Mouse (Mus musculus): ENCODE results near the gene Cmc2. TPM values are rescaled to one million over a fixed set of nuclear protein-coding genes. Genes with fewer than 3 reads are reported as not detected.

The Cmc2 gene
- polyA plus RNA-seq, 2 experiments: 29.0 to 69.3 TPM

GRCm38 (mm10) chr8:116934976-116935375, 13.7 kb upstream of the Cmc2 start:
- WGBS: 95% methylated on average over 4 of the region's 4 CpGs
- peaks cover 67% of the 10 kb centered on the region for H3K36me3 ChIP-seq (ENCODE audit: control insufficient read depth, insufficient read depth, low read length)
- no peak overlapping the region for H3K4me3 ChIP-seq (replicated peaks; ENCODE audit: low read length)
- no peak for DNase-seq (ENCODE audit: low spot score)
- no peaks in the 10 kb centered on the region for H3K9me3 ChIP-seq (ENCODE audit: control insufficient read depth, low read length)
- H3K27me3 ChIP-seq (ENCODE audit: control insufficient read depth, insufficient read depth, low read length): no peaks in the 10 kb centered on the region
- no peaks in the 10 kb centered on the region for H3K4me1 ChIP-seq (ENCODE audit: control insufficient read depth, insufficient read depth, low read length)
- no peak overlapping the region for H3K4me2 ChIP-seq (replicated peaks; ENCODE audit: low read depth, low read length, severe bottlenecking)
- no peak overlapping the region for H3K27ac ChIP-seq (replicated peaks; ENCODE audit: low read depth, low read length)
- no peak for ATAC-seq (ENCODE audit: low FRiP score, low read depth)
- H3K9ac ChIP-seq (ENCODE audit: low read depth, low read length, severe bottlenecking): no peak overlapping the region
- no peak for TF ChIP-seq POLR2A (IDR thresholded peaks at IDR 0.05; ENCODE audit: borderline replicate concordance, extremely low read depth, insufficient read depth, insufficient read length)

- WGBS: 88% methylated on average over 5 of the region's 5 CpGs
- peaks cover 44% of the 10 kb centered on the region for H3K36me3 ChIP-seq (ENCODE audit: control insufficient read depth, insufficient read depth, low read length)
- DNase-seq (ENCODE audit: low spot score): no peak
- H3K4me2 ChIP-seq (replicated peaks; ENCODE audit: low read depth, low read length, severe bottlenecking): no peak overlapping the region
- no peak for ATAC-seq (ENCODE audit: low FRiP score, low read depth)
- H3K4me1 ChIP-seq (ENCODE audit: control insufficient read depth, insufficient read depth, low read length): no peaks in the 10 kb centered on the region
- H3K4me3 ChIP-seq (replicated peaks; ENCODE audit: low read length): no peak overlapping the region
- no peaks in the 10 kb centered on the region for H3K27me3 ChIP-seq (ENCODE audit: control insufficient read depth, insufficient read depth, low read length)
- no peaks in the 10 kb centered on the region for H3K9me3 ChIP-seq (ENCODE audit: control insufficient read depth, low read length)
- no peak overlapping the region for H3K27ac ChIP-seq (replicated peaks; ENCODE audit: low read depth, low read length)
- H3K9ac ChIP-seq (ENCODE audit: low read depth, low read length, severe bottlenecking): no peak overlapping the region
- TF ChIP-seq POLR2A (IDR thresholded peaks at IDR 0.05; ENCODE audit: borderline replicate concordance, extremely low read depth, insufficient read depth, insufficient read length): no peak
These were observed 7.3 kb upstream of the Cmc2 start for GRCm38 (mm10) chr8:116928588-116928987.

- Histone ChIP-seq H3K4me1 (ENCODE audit: control insufficient read depth, insufficient read depth, low read length) (no peaks in the 10 kb centered on the region), H3K9me3 (ENCODE audit: control insufficient read depth, low read length) (no peaks in the 10 kb centered on the region), H3K9ac (ENCODE audit: low read depth, low read length, severe bottlenecking) (no peak overlapping the region), H3K36me3 (ENCODE audit: control insufficient read depth, insufficient read depth, low read length) (peaks cover 38% of the 10 kb centered on the region), H3K4me2 (replicated peaks; ENCODE audit: low read depth, low read length, severe bottlenecking) (no peak overlapping the region), H3K27me3 (ENCODE audit: control insufficient read depth, insufficient read depth, low read length) (no peaks in the 10 kb centered on the region), H3K27ac (replicated peaks; ENCODE audit: low read depth, low read length) (no peak overlapping the region), H3K4me3 (replicated peaks; ENCODE audit: low read length) (no peak overlapping the region)
- 82% methylated on average over 9 of the region's 9 CpGs for WGBS
- ATAC-seq (ENCODE audit: low FRiP score, low read depth) (no peak), DNase-seq (ENCODE audit: low spot score) (no peak)
- no peak for TF ChIP-seq POLR2A (IDR thresholded peaks at IDR 0.05; ENCODE audit: borderline replicate concordance, extremely low read depth, insufficient read depth, insufficient read length)
These were observed 6.6 kb upstream of the Cmc2 start for GRCm38 (mm10) chr8:116927880-116928279.

GRCm38 (mm10) chr8:116923526-116923925, 2.3 kb upstream of the Cmc2 start:
- 91% methylated on average over 8 of the region's 8 CpGs for WGBS
- ATAC-seq (ENCODE audit: low FRiP score, low read depth): no peak
- H3K4me3 ChIP-seq (replicated peaks; ENCODE audit: low read length): no peak overlapping the region

GRCm38 (mm10) chr8:116922060-116922757, 954 bp upstream of the Cmc2 start:
- ATAC-seq (ENCODE audit: low FRiP score, low read depth): no peak
- Histone ChIP-seq H3K4me2 (replicated peaks; ENCODE audit: low read depth, low read length, severe bottlenecking) (peak overlapping the region; percentile 73), H3K27ac (replicated peaks; ENCODE audit: low read depth, low read length) (0 out of 2 replicates have a peak overlapping the region, but pooled peaks have one; percentile 64), H3K4me1 (ENCODE audit: control insufficient read depth, insufficient read depth, low read length) (peaks cover 4% of the 10 kb centered on the region), H3K27me3 (ENCODE audit: control insufficient read depth, insufficient read depth, low read length) (no peaks in the 10 kb centered on the region), H3K9me3 (ENCODE audit: control insufficient read depth, low read length) (no peaks in the 10 kb centered on the region), H3K4me3 (replicated peaks; ENCODE audit: low read length) (peak overlapping the region; percentile 74), H3K36me3 (ENCODE audit: control insufficient read depth, insufficient read depth, low read length) (peaks cover 12% of the 10 kb centered on the region; the same call in 1 of the 2 replicates), H3K9ac (ENCODE audit: low read depth, low read length, severe bottlenecking) (peak overlapping the region; percentile 77)
- DNase-seq (ENCODE audit: low spot score): no peak
- TF ChIP-seq POLR2A (IDR thresholded peaks at IDR 0.05; ENCODE audit: borderline replicate concordance, extremely low read depth, insufficient read depth, insufficient read length): no peak
- WGBS: 21% methylated on average over 17 of the region's 17 CpGs

More at GRCm38 (mm10) chr8:116923526-116923925, 2.3 kb upstream of the Cmc2 start:
- H3K27me3 ChIP-seq (ENCODE audit: control insufficient read depth, insufficient read depth, low read length): no peaks in the 10 kb centered on the region
- no peak overlapping the region for H3K27ac ChIP-seq (replicated peaks; ENCODE audit: low read depth, low read length)
- H3K9ac ChIP-seq (ENCODE audit: low read depth, low read length, severe bottlenecking): no peak overlapping the region
- TF ChIP-seq POLR2A (IDR thresholded peaks at IDR 0.05; ENCODE audit: borderline replicate concordance, extremely low read depth, insufficient read depth, insufficient read length): no peak
- no peak for DNase-seq (ENCODE audit: low spot score)
- peaks cover 17% of the 10 kb centered on the region for H3K36me3 ChIP-seq (ENCODE audit: control insufficient read depth, insufficient read depth, low read length)
- peaks cover 4% of the 10 kb centered on the region for H3K4me1 ChIP-seq (ENCODE audit: control insufficient read depth, insufficient read depth, low read length)
- H3K4me2 ChIP-seq (replicated peaks; ENCODE audit: low read depth, low read length, severe bottlenecking): no peak overlapping the region
- H3K9me3 ChIP-seq (ENCODE audit: control insufficient read depth, low read length): no peaks in the 10 kb centered on the region

Data from limb, embryonic 14.5 days (tissue).